Mouse (Mus musculus) cerebellum, adult 11 months (tissue): ENCODE measurements around the gene Olfr1218.
"Not testable (repeated sequence)": the region's sequence is repeated elsewhere in the genome, so short reads cannot be mapped to it uniquely, and the experiment has no call there.

Source experiments
- DNase-seq: peaks from one replicate; pipeline ENCODE4 v3.0.0; 2022

Olfr1218 gene

DNA sequence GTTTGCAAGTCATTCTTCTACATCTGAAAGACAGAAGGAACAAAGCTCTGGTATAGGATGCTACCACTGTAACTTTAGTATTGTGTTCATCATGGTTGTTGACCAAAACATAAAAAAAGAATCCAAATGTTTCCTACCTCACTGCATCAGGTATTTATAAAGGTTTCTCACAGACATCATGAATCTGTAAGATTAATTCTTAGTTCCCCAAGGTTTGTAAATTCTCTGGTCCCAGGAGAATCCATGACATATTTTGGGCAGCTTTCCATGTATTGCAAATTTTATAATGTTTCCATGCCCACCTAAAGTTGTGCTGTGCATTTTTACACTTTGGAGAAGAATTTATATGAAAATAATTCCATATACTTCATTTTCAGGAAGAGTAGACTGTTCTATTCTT, at the start of gene Olfr1218:
Gene Olfr1218 (minus strand): TSS at position 101 of the 400 bp plus-strand sequence.
- DNase-seq: no peak

DNA sequence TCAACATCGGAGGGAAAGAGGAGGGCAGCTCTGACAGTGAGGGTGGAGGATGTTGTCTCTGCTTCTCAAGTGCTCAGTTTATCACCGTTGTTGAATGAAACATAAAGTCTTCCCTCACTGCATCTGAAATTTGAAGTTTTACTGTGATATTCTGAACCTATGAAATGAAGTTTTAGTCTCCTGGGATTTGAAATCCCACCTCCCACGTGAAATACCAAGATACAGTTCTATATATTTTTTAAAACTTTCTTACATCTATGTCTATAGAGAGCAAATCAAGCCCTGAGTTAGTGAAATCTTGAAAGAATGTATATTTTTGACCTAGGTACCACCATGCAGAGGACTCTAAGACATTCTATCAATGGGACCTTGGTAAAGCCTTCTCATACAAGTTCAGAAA, 45.7 kb upstream of the Olfr1218 start, which contains the start of gene Olfr1220:
Gene Olfr1220 (minus strand): TSS at position 101 of the 400 bp plus-strand sequence.
- DNase-seq: no peak

- DNase-seq: no peak
These were observed 44.7 kb upstream of the Olfr1218 start for GRCm38 (mm10) chr2:89105651-89106050.

DNA sequence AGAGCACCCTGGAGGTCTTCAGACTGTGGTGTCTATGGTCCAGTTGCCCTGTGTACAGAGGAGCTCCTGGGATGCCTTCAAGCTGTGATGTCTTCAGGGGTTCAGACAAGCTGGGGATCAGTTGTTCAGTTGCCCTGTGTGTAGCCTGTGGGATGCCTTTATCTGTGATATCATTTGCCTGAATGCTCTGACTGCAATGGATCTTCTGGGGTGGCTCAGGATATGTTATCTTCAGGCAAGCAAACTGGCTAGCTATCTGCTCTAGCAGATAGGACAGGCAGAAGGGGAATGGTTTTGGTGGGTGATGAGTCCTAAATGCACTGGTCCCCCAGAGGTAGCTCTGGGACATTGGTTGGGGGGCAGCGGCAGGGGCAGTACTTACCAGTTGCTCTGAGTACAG, 32.9 kb upstream of the Olfr1218 start:
- DNase-seq: no peak

GRCm38 (mm10) chr2:89083413-89083812, 22.4 kb upstream of the Olfr1218 start, which contains the start of gene Olfr1219:
TSS of gene Olfr1219 (minus strand) at chr2:89083513.
- no peak for DNase-seq

DNA sequence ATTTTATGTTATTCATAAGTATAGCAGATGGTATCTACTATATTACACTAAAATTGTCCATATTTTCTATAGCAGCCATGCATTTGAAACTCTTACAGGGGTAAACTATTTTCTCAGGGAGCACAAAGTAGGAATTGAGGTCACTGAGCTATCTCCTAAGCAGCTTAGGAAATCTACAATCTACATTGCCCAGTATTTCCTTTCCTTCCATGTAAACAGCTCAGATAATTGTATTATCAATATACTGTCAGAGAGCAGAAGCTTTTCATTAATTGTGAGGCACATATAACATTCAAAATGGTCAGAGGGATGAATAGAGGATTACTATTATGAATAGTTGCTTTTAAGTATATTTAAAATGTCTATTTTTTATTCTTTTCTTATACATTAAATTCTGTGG, 20.5 kb upstream of the Olfr1218 start:
- DNase-seq: no peak

DNA sequence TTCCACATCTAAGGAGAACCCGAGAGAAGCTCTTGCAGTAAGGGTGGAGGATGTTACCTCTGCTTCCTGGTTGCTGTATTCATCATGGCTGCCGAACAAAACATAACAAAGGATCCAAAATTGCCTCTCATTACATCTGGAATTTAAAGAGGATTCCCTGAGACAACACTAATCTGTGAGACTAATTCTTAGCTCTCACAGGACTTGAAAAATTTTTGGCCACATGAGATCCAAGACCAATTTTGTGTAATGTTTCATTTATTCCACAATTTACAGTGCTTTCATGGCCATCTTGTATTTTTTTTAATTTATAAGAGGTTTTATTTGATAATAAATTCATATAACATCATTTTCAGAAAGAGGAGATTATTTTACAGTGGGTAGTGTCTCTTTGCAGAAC, 29.0 kb downstream of the Olfr1218 start, which contains the start of gene Olfr1217:
Gene Olfr1217 (minus strand): TSS at position 101 of the 400 bp plus-strand sequence.
- DNase-seq: no peak

DNA sequence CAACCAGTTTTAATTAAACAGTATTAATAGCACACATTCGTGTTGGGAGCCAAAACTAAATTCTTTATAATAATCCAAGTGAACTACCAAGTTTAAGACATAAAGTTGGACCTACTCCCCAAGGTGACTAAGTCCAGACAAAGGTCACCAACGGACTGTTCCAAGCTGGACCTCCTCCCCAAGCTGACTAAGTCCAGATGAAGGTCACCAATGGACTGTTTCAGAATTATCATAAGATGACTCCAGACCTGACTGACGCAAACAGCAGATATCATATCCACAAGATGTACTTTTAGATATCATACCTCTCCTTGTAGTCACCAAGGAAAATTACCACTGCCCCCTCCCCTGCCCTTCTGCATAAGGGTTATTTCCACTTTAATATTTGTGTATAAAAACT, 39.6 kb downstream of the Olfr1218 start:
- not testable (repeated sequence) for DNase-seq

- no peak for DNase-seq
These were observed 42.7 kb downstream of the Olfr1218 start, which contains the start of gene Olfr1216 for GRCm38 (mm10) chr2:89018240-89018639. TSS of gene Olfr1216 (minus strand) at chr2:89018340.

DNA sequence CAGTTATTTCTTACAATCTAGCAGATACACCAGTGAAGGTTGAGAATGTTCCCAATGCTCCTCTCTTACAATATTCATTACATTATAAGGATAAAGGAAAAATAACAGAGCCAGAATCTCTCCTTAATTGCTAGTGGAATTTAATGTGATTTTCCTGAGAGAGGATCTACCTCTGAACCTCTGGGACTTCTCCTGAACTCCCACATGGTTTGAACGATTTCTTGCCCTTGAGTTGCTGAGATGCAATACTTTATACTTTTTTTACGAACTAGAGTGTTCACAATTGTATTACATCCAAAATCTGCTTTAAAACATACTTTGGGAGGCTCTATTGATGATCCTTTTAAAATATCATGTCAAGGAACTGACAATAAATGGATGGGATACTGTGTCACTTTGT, 54.1 kb downstream of the Olfr1218 start, which contains the start of gene Olfr1215:
Gene Olfr1215 (minus strand): TSS at position 101 of the 400 bp plus-strand sequence.
- no peak for DNase-seq
